Mouse (Mus musculus): ENCODE data around the gene Cdk5.

GRCm38 (mm10) chr5:24455076-24455475 is 31.7 kb upstream of the Cdk5 start:
- no peak for TF ChIP-seq CTCF (IDR thresholded peaks at IDR 0.05; ENCODE audit: low read depth)
- TF ChIP-seq EP300 (optimal IDR thresholded peaks at IDR 0.05), result no peak

Measured in stomach, postnatal 0 days (tissue).